Mouse (Mus musculus) lung, postnatal 0 days (tissue): ENCODE data around the gene Alox5.

Source experiments
- CTCF ChIP-seq: IDR thresholded peaks from 2 replicates; pipeline ENCODE4 v1.5.1; 2016; ENCODE audit warnings: antibody characterized with exemption, mild to moderate bottlenecking
- EP300 ChIP-seq: IDR thresholded peaks from 2 replicates; pipeline ENCODE4 v1.6.1; 2016; ENCODE audit warnings: antibody characterized with exemption, mild to moderate bottlenecking, control low read depth

- TF ChIP-seq CTCF = no peak
- no peak for TF ChIP-seq EP300
Observed at GRCm38 (mm10) chr6:116407216-116407615, 53.8 kb downstream of the Alox5 start.
